Mouse (Mus musculus): ENCODE measurements around the gene Gm8082. TPM values are rescaled to one million over a fixed set of nuclear protein-coding genes. Genes with fewer than 3 reads are reported as not detected.
"Not testable (repeated sequence)": the region's sequence is repeated elsewhere in the genome, so short reads cannot be mapped to it uniquely, and the experiment has no call there.

The Gm8082 gene
- not detected in 2 replicates for polyA plus RNA-seq (2015; fragmentation: Nextera tagmentation; extraction: Ambion mirVana)

DNA sequence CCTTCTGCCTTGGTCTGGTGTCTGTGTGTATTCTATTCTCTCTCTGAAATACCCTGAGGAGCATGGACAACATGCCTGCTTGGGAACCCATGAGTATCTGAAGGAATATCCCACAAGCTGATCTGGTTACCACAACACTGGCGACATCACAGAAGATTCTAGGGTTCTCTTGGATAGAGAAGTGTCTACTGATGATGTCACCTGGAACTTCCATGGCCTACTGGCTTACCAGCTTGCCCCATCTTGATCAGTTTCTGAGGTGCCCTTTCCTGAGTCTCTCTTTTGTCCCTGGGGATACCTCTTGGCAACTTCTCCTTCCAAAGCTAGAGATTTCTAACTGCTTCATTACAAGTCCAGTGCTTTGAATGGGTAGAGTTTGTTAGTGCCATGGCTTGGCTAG is at the start of gene Gm8082:
Gene Gm8082 (minus strand): TSS at position 101 of the 400 bp plus-strand sequence.
- not testable (repeated sequence) for H3K27me3 ChIP-seq; H3K4me1 ChIP-seq (replicated peaks); H3K4me2 ChIP-seq; H3K27ac ChIP-seq; H3K36me3 ChIP-seq; ATAC-seq (ENCODE audit: low read depth); H3K9me3 ChIP-seq (replicated peaks); H3K9ac ChIP-seq; DNase-seq; H3K4me3 ChIP-seq (replicated peaks)
- no CpG with 5 or more reads among the region's 1 CpGs for WGBS (ENCODE audit: insufficient replicate concordance)

DNA sequence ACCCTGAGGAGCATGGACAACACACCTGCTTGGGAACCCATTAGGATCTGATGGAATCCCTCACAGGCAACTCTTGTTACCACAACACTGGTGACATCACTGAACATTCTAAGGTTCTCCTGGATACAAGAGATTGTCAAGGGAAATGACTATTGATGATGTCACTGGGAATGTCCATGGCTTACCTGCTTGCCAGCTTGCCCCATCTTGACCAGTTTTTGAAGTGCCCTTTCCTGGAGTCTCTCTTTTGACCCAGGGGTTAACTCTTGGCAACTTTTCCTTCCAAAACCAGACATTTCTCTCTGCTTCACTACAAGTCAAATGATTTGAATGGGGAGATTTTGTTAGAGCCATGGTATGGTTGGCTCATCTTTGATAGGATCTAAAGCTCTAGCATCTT is 22.1 kb upstream of the Gm8082 start, which contains the start of gene Gm10376:
Gene Gm10376 (minus strand): TSS at position 101 of the 400 bp plus-strand sequence.
- ATAC-seq (ENCODE audit: low read depth); H3K27me3 ChIP-seq; H3K9me3 ChIP-seq (replicated peaks); H3K4me1 ChIP-seq (replicated peaks); H3K4me3 ChIP-seq (replicated peaks); H3K27ac ChIP-seq; H3K4me2 ChIP-seq; H3K9ac ChIP-seq; DNase-seq; H3K36me3 ChIP-seq: not testable (repeated sequence)

Other genes with a start within 250 kb of the Gm8082 start
- not detected in 2 replicates for gene Gm3015, start 224.8 kb downstream of the Gm8082 start, polyA plus RNA-seq (2015; fragmentation: Nextera tagmentation; extraction: Ambion mirVana)
- not detected in 2 replicates for gene Gm10377, start 195.6 kb downstream of the Gm8082 start, polyA plus RNA-seq (2015; fragmentation: Nextera tagmentation; extraction: Ambion mirVana)
- not detected in 2 replicates for gene Gm21977, start 140.1 kb downstream of the Gm8082 start, polyA plus RNA-seq (2015; fragmentation: Nextera tagmentation; extraction: Ambion mirVana)
- not detected in 2 replicates for gene Gm10376, start 22.0 kb upstream of the Gm8082 start, polyA plus RNA-seq (2015; fragmentation: Nextera tagmentation; extraction: Ambion mirVana)
- not detected in 2 replicates for gene Gm8094, start 83.0 kb upstream of the Gm8082 start, polyA plus RNA-seq (2015; fragmentation: Nextera tagmentation; extraction: Ambion mirVana)
- gene Gm8104, start 107.0 kb upstream of the Gm8082 start, polyA plus RNA-seq (2015; fragmentation: Nextera tagmentation; extraction: Ambion mirVana): not detected in 2 replicates
- not detected in 2 replicates for gene Gm7233, start 186.2 kb upstream of the Gm8082 start, polyA plus RNA-seq (2015; fragmentation: Nextera tagmentation; extraction: Ambion mirVana)
- not detected in 2 replicates for gene Gm8122, start 241.7 kb upstream of the Gm8082 start, polyA plus RNA-seq (2015; fragmentation: Nextera tagmentation; extraction: Ambion mirVana)

Measured in liver, embryonic 13.5 days (tissue).